Mouse (Mus musculus) retina, adult 2 months (tissue): ENCODE data around the gene Hoxa6.

Experiments used
- DNase-seq: peaks from one replicate; pipeline ENCODE4 v3.0.0-alpha.2; 2012; ENCODE audit warnings: low read depth, low spot score

Hoxa6 gene

DNA sequence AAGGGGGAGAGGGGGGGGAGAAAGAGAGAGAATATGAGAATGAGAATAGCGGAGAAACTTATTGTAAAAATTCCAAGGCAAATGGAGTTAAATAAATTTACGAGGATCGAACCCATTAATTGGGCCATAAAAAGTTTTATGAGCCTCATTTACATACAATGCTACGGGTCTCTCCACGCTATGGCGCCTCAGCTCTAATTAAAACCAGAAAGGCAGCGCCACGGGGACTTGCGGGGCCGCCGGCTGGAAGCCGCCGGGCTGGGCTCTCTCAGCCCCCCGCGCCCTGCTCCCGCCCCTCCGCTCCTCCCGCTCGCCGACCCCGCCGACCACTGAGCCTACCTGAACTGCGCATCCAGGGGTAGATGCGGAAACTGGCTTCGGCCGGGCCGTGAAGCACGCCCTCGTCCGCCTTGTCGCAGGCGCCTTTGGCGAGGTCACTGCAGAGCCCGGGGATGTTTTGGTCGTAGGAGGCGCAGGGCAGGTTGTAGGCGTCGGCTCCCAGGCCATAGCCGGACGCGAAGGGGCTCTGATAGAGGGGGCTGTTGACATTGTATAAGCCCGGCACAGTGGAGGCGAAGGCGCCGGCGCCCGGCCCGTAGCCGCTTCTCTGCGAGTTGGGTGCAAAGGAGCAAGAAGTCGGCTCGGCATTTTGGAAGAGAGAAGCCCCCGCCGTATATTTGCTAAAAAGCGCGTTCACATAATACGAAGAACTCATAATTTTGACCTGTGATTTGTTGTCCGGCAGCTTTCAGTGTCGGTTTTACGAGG lies 8.4 kb upstream of the Hoxa6 start:
- DNase-seq: no peak

GRCm38 (mm10) chr6:52215771-52216535 lies 7.4 kb upstream of the Hoxa6 start:
- DNase-seq: no peak

DNA sequence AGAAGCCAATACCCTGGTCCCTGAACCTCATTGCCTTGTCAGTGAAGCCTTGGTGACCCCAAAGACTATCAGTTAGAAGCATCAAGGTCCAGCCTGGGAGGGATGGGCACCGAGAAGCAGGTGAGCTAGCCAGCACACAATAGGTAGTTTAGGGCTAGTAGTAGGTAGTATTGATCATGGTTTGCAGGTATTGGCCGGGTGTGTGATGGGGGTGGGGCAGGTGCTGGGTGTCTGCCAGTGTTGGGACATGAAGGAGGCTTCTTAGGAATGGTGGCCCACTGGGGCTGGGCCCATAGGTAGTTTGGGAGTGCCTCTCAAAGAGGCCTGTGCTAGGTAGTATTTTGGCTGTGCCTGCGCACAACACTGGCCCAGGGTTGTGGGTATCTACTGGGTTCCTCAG lies 6.5 kb upstream of the Hoxa6 start:
- no peak for DNase-seq

DNA sequence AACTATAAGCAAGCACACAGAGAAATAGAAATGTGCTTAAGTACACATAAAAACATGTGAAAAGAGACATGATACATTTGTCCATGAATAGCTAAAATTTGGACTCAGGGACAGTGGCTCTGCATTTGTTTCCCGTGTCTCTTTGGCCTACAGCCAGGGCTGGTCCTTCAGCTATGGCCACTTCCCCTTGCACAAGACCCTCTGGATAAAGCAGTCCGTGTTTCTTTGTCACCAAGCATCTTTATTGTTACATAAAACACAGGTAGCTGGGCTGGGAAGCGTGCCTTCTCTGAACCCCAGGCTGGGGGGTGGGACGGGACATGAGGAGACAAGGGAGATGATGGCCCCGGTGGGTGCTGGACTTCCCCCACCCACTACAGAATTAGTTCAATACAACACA lies 5.7 kb upstream of the Hoxa6 start:
- DNase-seq: no peak

- no peak for DNase-seq
Observed at GRCm38 (mm10) chr6:52213119-52213986, 4.8 kb upstream of the Hoxa6 start, which contains the start of the genes Hoxa3 and Gm28308. Gene Hoxa3 (minus strand): TSS chr6:52213336. Gene Gm28308 (minus strand): TSS chr6:52213339.

GRCm38 (mm10) chr6:52212556-52213118 lies 4.1 kb upstream of the Hoxa6 start:
- no peak for DNase-seq

GRCm38 (mm10) chr6:52211961-52212360 lies 3.4 kb upstream of the Hoxa6 start:
- DNase-seq: no peak

GRCm38 (mm10) chr6:52211170-52211935 lies 2.8 kb upstream of the Hoxa6 start:
- no peak for DNase-seq

DNA sequence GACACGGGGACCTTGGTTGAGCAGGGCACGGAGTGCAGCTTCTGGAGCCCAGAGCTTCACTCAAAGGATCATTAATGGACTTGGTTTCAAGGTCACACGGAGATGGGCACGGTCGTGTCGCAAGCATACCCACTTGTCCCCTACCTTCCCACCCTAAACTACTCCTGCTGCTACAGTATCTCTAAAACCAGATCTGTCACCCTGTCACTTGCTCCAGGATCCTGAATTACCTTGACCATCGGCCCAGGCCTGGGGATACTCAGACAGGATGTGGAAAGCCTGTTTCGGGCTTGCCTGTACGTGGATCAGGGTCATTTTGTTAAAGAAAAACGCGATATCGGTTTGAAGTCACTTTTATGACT lies 1.1 kb upstream of the Hoxa6 start:
- no peak for DNase-seq

- DNase-seq: no peak
Observed at GRCm38 (mm10) chr6:52208868-52209684, 554 bp upstream of the Hoxa6 start.

GRCm38 (mm10) chr6:52207684-52207976 lies 892 bp downstream of the Hoxa6 start:
- DNase-seq: no peak

DNA sequence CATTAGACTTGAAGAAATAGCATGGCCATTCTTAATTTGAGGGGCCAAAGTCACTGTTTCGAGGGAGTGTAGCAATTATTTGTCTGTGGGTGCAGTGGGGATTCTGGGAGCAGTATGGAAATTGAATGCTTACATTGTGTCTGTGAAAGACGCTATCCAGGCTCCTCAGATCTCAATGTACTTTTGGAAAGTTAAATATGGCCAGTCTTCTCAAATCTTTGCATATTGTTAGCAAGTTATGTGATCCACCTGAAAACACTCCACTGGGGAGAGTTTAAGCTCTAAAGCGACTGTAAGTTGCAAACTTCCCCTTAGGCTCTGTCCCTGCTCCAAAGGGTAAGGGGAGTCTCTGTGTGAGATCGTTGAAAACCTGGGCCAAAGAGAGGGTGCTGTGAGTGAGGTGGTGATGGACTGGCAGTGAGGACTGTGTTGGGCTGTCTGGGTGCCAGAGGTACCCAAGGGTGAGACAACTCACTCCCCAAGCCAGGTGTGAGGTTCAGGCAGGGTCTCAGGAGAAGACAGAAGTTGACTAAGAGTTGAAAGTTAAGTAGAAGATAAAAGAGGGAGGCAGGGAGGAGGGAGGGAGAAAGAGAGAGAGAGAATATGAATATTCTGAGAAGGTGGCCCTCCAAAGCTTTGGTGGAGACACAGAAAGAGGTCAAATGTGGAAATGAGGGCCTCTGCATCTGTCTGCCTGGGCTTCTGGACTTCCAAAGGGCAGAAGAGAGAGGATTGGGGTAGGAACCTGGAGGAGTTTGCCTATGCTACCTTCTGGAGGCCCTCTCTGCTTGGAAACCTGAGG lies 1.4 kb downstream of the Hoxa6 start:
- no peak for DNase-seq

DNA sequence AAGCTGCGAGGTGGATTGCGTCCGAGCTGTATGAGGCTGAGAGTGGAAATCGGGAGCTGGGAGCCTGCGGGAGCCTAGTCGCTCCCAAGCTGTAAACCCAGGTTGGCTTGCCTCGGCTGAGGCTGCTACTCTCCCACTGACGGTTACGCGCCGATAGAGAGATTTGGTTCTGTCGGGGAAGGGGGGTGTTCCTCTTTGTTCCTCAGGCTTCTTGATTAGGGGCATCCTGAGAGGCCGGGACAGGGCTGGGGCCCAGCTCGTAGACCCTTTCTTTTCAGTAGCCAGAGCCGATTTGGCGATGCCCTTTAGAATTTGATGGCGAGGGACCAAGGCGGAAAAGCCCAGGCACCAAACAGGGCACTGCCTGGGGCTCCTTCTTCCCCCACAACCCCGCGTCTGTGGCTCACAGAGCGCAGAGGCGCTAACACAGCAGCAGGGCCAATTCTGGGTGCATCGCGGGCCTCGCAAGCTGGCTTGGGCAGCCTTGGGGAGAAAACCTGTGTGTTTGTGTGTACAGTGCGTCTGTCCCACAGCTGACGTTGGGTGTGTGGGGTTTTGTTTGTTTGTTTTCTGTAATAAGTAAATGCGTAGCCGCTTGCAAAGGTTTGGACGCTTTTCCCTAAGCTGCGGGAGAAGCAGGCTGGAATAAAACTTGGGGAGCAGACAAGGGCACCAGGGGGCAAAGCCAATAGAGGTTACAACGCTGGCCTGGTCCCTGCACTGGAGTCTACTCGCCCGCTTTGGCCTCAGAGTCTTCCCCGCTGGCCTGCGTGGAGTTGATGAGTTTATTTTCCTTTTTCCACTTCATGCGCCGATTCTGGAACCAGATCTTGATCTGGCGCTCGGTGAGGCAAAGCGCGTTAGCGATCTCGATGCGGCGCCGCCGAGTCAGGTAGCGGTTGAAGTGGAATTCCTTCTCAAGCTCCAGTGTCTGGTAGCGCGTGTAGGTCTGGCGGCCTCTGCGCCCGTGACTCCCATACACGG lies 2.6 kb downstream of the Hoxa6 start:
- no peak for DNase-seq

DNA sequence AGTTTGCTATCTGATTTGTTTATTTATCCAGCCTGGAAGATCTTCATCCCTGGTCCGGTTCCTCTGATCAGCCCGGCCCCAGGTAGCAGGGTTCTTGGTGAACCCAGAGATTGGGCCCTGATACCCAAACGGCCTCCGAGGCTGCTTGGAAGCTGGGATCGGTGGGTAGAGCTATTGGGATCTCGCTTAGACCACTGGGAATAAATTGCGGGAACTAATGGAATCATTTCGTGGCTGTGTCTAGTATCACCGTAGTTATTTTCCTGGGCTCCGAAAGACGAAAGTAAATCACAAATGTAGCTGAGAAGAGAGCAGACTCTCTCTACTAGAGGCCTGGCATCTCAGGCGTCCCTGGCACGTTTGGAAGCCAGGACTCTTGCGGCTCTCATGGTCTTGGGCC lies 3.3 kb downstream of the Hoxa6 start:
- no peak for DNase-seq

GRCm38 (mm10) chr6:52204050-52204752 lies 4.3 kb downstream of the Hoxa6 start, which contains the start of gene Hoxa5:
Gene Hoxa5 (minus strand): TSS chr6:52204587.
- DNase-seq: no peak

- no peak for DNase-seq
Observed at GRCm38 (mm10) chr6:52203371-52204049, 5.0 kb downstream of the Hoxa6 start.

GRCm38 (mm10) chr6:52203121-52203370 lies 5.5 kb downstream of the Hoxa6 start:
- no peak for DNase-seq
